Mouse (Mus musculus) hindbrain, embryonic 13.5 days (tissue): Measurements from ENCODE around the gene Mgll. TPM values are rescaled to one million over a fixed set of nuclear protein-coding genes. Genes with fewer than 3 reads are reported as not detected.
A peak's percentile ranks its signal among the peaks of the same experiment; 100 is the strongest.

Experiments used
- ATAC-seq: fragments of 200-750 bp; cut with Nextera tagmentation; 2 replicates; pipeline ENCODE4 v1.8.0; 2017; ENCODE audit warnings: moderate TSS enrichment; ENCODE audit not compliant: low FRiP score
- H3K27ac ChIP-seq: fragments of 300-500 bp; sonication (generic); 2 replicates; pipeline ENCODE4 v1.5.1; 2015; ENCODE audit warnings: inconsistent platforms, mild to moderate bottlenecking, moderate library complexity
- H3K27me3 ChIP-seq: fragments of 300-500 bp; sonication (generic); 2 replicates; pipeline ENCODE4 v1.6.1; 2015; ENCODE audit warnings: mild to moderate bottlenecking, inconsistent platforms
- H3K36me3 ChIP-seq: fragments of 300-500 bp; sonication (generic); 2 replicates; pipeline ENCODE4 v1.6.1; 2015; ENCODE audit warnings: mild to moderate bottlenecking, inconsistent platforms
- H3K4me1 ChIP-seq: fragments of 300-500 bp; sonication (generic); replicated peaks from 2 replicates; pipeline ENCODE4 v1.6.1; 2015; ENCODE audit warnings: inconsistent platforms
- H3K4me2 ChIP-seq: fragments of 300-500 bp; sonication (generic); 2 replicates; pipeline ENCODE4 v1.6.1; 2015; ENCODE audit warnings: inconsistent platforms, mild to moderate bottlenecking, moderate library complexity
- H3K4me3 ChIP-seq: fragments of 300-500 bp; sonication (generic); 2 replicates; pipeline ENCODE4 v1.5.1; 2015; ENCODE audit warnings: mild to moderate bottlenecking, inconsistent platforms
- H3K9ac ChIP-seq: fragments of 300-500 bp; sonication (generic); 2 replicates; pipeline ENCODE4 v1.6.1; 2015; ENCODE audit warnings: mild to moderate bottlenecking, inconsistent platforms
- H3K9me3 ChIP-seq: fragments of 300-500 bp; sonication (generic); 2 replicates; pipeline ENCODE4 v1.6.1; 2016; ENCODE audit warnings: inconsistent platforms
- WGBS: fragments of 180-500 bp; shearing (Covaris S2); methylation state at CpG from one replicate; pipeline ENCODE4 v1.1.7; 2015; 5-methylcytosine and 5-hydroxymethylcytosine counted together
- polyA plus RNA-seq: library from polyadenylated mRNA; unstranded; fragments of >200 nt; fragmentation: Nextera tagmentation; extraction: Ambion mirVana; gene quantifications from 2 replicates; pipeline ENCODE4 v1.2.1, GENCODE M21; 2015

Mgll gene
- polyA plus RNA-seq, 1 experiment from 2014 or later = 21.3 TPM

DNA sequence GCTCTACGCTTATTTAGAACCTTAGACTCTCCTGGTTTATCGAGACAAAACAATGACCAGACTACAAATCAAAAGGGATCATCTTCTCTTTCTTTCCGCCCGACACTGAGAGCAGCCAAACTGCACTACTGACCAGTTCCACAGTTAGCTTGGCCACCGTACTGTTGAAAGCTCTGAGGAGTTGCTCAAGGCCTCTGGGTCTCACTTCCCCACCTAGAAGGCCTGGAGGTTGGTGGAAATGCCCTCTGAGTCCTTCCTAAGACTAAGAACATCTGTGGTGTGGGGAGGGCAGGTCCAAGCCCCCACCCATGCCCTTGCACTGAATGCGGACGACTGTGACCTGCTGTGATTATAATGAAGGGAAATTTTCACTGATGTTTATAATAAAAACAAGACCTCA is 141.5 kb downstream of the Mgll start:
- Histone ChIP-seq H3K4me1 (peaks cover 32% of the 10 kb centered on the region), H3K36me3 (peaks cover 66% of the 10 kb centered on the region)
- 81% methylated on average over 7 of the region's 7 CpGs for WGBS

DNA sequence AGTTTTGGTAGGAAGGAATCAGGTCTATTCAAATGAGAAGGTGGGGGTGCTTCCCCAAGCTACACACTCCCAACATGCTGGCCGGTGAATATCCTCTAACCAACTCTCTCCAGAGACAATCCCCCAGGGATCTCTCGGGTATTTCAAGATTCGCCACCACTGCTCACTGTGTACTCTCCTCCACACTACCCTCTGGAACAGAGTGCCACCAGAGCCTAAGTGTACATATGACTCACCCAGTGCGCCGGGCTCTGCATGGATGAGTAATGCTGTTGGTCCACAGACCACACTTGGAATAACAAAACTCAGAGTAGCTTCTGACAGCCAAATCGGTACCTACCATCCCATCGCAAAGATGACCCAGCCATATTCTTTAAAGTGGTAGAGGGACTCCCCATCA is 145.2 kb downstream of the Mgll start:
- no peak overlapping the region for H3K27ac ChIP-seq
- no peaks in the 10 kb centered on the region for H3K9me3 ChIP-seq
- no peak overlapping the region for H3K4me3 ChIP-seq
- no peak overlapping the region for H3K9ac ChIP-seq
- H3K4me1 ChIP-seq = peaks cover 65% of the 10 kb centered on the region
- no peak for ATAC-seq
- peaks cover 31% of the 10 kb centered on the region for H3K36me3 ChIP-seq
- no peak overlapping the region for H3K4me2 ChIP-seq
- no peaks in the 10 kb centered on the region for H3K27me3 ChIP-seq
- 81% methylated on average over 7 of the region's 7 CpGs for WGBS

More for the DNA sequence above, 141.5 kb downstream of the Mgll start:
- no peak overlapping the region for H3K27ac ChIP-seq
- no peaks in the 10 kb centered on the region for H3K27me3 ChIP-seq
- H3K9me3 ChIP-seq = no peaks in the 10 kb centered on the region
- no peak overlapping the region for H3K9ac ChIP-seq
- H3K4me3 ChIP-seq = no peak overlapping the region
- H3K4me2 ChIP-seq = no peak overlapping the region
- ATAC-seq = no peak

- no peak for ATAC-seq
- no peak overlapping the region for H3K4me3 ChIP-seq
- peak overlapping the region; percentile 74 for H3K4me2 ChIP-seq
- H3K36me3 ChIP-seq = peaks cover 20% of the 10 kb centered on the region
- no peaks in the 10 kb centered on the region for H3K27me3 ChIP-seq
- H3K4me1 ChIP-seq = peaks cover 70% of the 10 kb centered on the region
- WGBS = 42% methylated on average over 4 of the region's 4 CpGs
- H3K9me3 ChIP-seq = no peaks in the 10 kb centered on the region
- H3K27ac ChIP-seq = peak overlapping the region; percentile 97
- no peak overlapping the region for H3K9ac ChIP-seq
Measured at GRCm38 (mm10) chr6:88870594-88870993, 146.4 kb downstream of the Mgll start.

- peak overlapping the region; percentile 97 for H3K27ac ChIP-seq
- peak overlapping the region; percentile 74 for H3K4me2 ChIP-seq
- 21% methylated on average over 8 of the region's 8 CpGs for WGBS
- H3K27me3 ChIP-seq = no peaks in the 10 kb centered on the region
- H3K9ac ChIP-seq = peak overlapping the region; percentile 98; the same call in 1 of the 2 replicates
- peak overlapping the region; percentile 90 for H3K4me3 ChIP-seq
- no peaks in the 10 kb centered on the region for H3K9me3 ChIP-seq
- peaks cover 62% of the 10 kb centered on the region for H3K4me1 ChIP-seq
- peak; percentile 8; the same call in 1 of the 2 replicates for ATAC-seq
- H3K36me3 ChIP-seq = peaks cover 18% of the 10 kb centered on the region
Measured at GRCm38 (mm10) chr6:88871546-88871945, 147.3 kb downstream of the Mgll start.

DNA sequence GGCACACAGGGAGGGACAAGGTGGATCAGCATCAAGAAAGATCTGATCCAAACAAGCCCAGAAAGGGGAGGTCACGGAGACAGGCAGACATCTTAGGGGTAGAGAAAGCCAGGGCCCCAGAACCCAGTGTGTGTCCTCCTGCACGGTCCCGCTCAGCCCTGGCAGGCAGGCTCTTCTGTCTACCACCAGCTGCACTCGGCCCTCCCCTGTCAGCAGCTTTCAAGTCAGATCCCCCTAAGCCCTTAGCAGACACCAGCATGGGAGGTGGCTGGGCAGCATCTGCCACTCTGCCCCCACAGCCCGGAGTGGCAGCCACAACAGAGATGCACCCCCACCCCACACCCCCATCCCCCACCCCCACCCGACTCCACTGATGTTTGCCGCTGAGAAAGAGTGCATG is 148.6 kb downstream of the Mgll start:
- Histone ChIP-seq H3K4me3 (peak overlapping the region; percentile 90), H3K9me3 (no peaks in the 10 kb centered on the region), H3K4me1 (peaks cover 55% of the 10 kb centered on the region), H3K27ac (peak overlapping the region; percentile 97), H3K9ac (peak overlapping the region; percentile 98), H3K27me3 (no peaks in the 10 kb centered on the region), H3K36me3 (peaks cover 9% of the 10 kb centered on the region), H3K4me2 (peak overlapping the region; percentile 74)
- ATAC-seq = no peak
- WGBS = 14% methylated on average over 7 of the region's 7 CpGs

- ATAC-seq = peak; percentile 53
- 1% methylated on average over 65 of the region's 74 CpGs for WGBS
Measured at GRCm38 (mm10) chr6:88873965-88874867, 150.0 kb downstream of the Mgll start.

GRCm38 (mm10) chr6:88874868-88875508 is 150.8 kb downstream of the Mgll start, which contains the start of gene Podxl2:
Gene Podxl2 (minus strand): TSS chr6:88875044.
- peak; percentile 67 for ATAC-seq
- H3K27me3 ChIP-seq = no peaks in the 10 kb centered on the region
- H3K4me2 ChIP-seq = peak within 1 kb of the TSS; percentile 74
- H3K36me3 ChIP-seq = no peaks in the 10 kb centered on the region
- WGBS = 6% methylated on average over 51 of the region's 63 CpGs
- H3K4me1 ChIP-seq = peaks cover 45% of the 10 kb centered on the region
- no peaks in the 10 kb centered on the region for H3K9me3 ChIP-seq
- H3K27ac ChIP-seq = peak within 1 kb of the TSS; percentile 97
- H3K4me3 ChIP-seq = peak within 1 kb of the TSS; percentile 90
- H3K9ac ChIP-seq = peak within 1 kb of the TSS; percentile 98

More at GRCm38 (mm10) chr6:88873965-88874867, 150.0 kb downstream of the Mgll start:
- no peaks in the 10 kb centered on the region for H3K9me3 ChIP-seq
- peak overlapping the region; percentile 74 for H3K4me2 ChIP-seq
- no peaks in the 10 kb centered on the region for H3K27me3 ChIP-seq
- peak overlapping the region; percentile 90 for H3K4me3 ChIP-seq
- H3K27ac ChIP-seq = peak overlapping the region; percentile 97
- peak overlapping the region; percentile 98 for H3K9ac ChIP-seq
- peaks cover 53% of the 10 kb centered on the region for H3K4me1 ChIP-seq
- peaks cover 3% of the 10 kb centered on the region for H3K36me3 ChIP-seq

Other genes with a start within 250 kb of the Mgll start
- 162 TPM in 2 replicates for gene Sec61a1, start 205.5 kb upstream of the Mgll start, polyA plus RNA-seq
- gene Kbtbd12, start 86.5 kb upstream of the Mgll start, polyA plus RNA-seq = 0.14 and 0.26 TPM in 2 replicates
- gene Abtb1, start 117.6 kb downstream of the Mgll start, polyA plus RNA-seq = 36.3 and 38.2 TPM in 2 replicates
- 546 and 595 TPM in 2 replicates for gene Podxl2, start 150.6 kb downstream of the Mgll start, polyA plus RNA-seq
- gene Mcm2, start 174.4 kb downstream of the Mgll start, polyA plus RNA-seq = 43.0 and 43.7 TPM in 2 replicates
- gene Tpra1, start 177.8 kb downstream of the Mgll start, polyA plus RNA-seq = 73.6 and 78.8 TPM in 2 replicates